ENCODE assay signal across 10 mouse cellular contexts in genomic region chr5:64958991-64959842, GRCm38 (mm10). TPM values are rescaled to one million over a fixed set of nuclear protein-coding genes. Genes with fewer than 3 reads are reported as not detected.
DNase-seq lines count a peak whose midpoint lies in the region; ATAC-seq and TF ChIP-seq lines count a peak whose summit lies in the region.
"Had no signal": no experiment of that assay in that cellular context is flagged by ENCODE, and none has a peak within 500 bp of the region (broad histone marks: within the 10 kb centered on the region; RNA-seq: fewer than 3 reads in every experiment).

No protein-coding gene starts in this region.

- H3K9ac ChIP-seq in MEL (ENCODE audit: control insufficient read depth, low read depth, low read length, poor library complexity, severe bottlenecking), result peak overlapping the region; percentile 47
- no peak overlapping the region for H3K9ac ChIP-seq in kidney, postnatal 0 days (ENCODE audit: low read depth, low read length)
- H3K9ac ChIP-seq in hindbrain, embryonic 12.5 days, result no peak overlapping the region
- H3K9ac ChIP-seq: lung, embryonic 15.5 days had no signal

- WGBS in heart, embryonic 10.5 days, result 76% methylated on average over 22 of the region's 22 CpGs
- 62% methylated on average over 22 of the region's 22 CpGs for WGBS in kidney, postnatal 0 days
- WGBS in hindbrain, embryonic 12.5 days, result 85% methylated on average over 22 of the region's 22 CpGs

- 0 out of 2 replicates have a peak, but pooled peaks have one; percentile 40 for ATAC-seq in kidney, postnatal 0 days (replicated peaks; ENCODE audit: low FRiP score, low read depth)
- ATAC-seq in monocyte, adult 5-6 weeks (replicated peaks; ENCODE audit: insufficient number of reproducible peaks, low FRiP score, low TSS enrichment, poor library complexity, severe bottlenecking), result peak; percentile 25
- no peak for ATAC-seq in hindbrain, embryonic 12.5 days (ENCODE audit: low FRiP score)

- no peaks in the 10 kb centered on the region for H3K79me2 ChIP-seq in MEL (ENCODE audit: control insufficient read depth, insufficient read depth, low read length, poor library complexity)

- H3K27me3 ChIP-seq in heart, embryonic 10.5 days (ENCODE audit: insufficient read depth, poor library complexity, severe bottlenecking), result no peaks in the 10 kb centered on the region
- peaks cover 0 to 6% of the 10 kb centered on the region in 2 experiments for H3K27me3 ChIP-seq in MEL (ENCODE audit: control insufficient read depth in 1 of 2, insufficient read depth in 2 of 2, low read length in 2 of 2)
- no peaks in the 10 kb centered on the region for H3K27me3 ChIP-seq in kidney, postnatal 0 days (ENCODE audit: insufficient read depth, low read length)
- H3K27me3 ChIP-seq in hindbrain, embryonic 12.5 days, result no peaks in the 10 kb centered on the region
- H3K27me3 ChIP-seq: lung, embryonic 15.5 days had no signal

- no peak overlapping the region for H3K27ac ChIP-seq in heart, embryonic 10.5 days
- no peak overlapping the region for H3K27ac ChIP-seq in MEL (ENCODE audit: control insufficient read depth, low read depth, low read length)
- peak overlapping the region; percentile 37; the same call in 1 of the 2 replicates for H3K27ac ChIP-seq in kidney, postnatal 0 days
- no peak overlapping the region for H3K27ac ChIP-seq in hindbrain, embryonic 12.5 days
- H3K27ac ChIP-seq: lung, embryonic 15.5 days had no signal

- H3K9me3 ChIP-seq in heart, embryonic 10.5 days, result no peaks in the 10 kb centered on the region
- H3K9me3 ChIP-seq in MEL (replicated peaks; ENCODE audit: insufficient read depth, low read length), result no peaks in the 10 kb centered on the region
- no peaks in the 10 kb centered on the region for H3K9me3 ChIP-seq in kidney, postnatal 0 days (replicated peaks; ENCODE audit: low read length)
- H3K9me3 ChIP-seq in hindbrain, embryonic 12.5 days (replicated peaks), result no peaks in the 10 kb centered on the region
- H3K9me3 ChIP-seq: lung, embryonic 15.5 days had no signal

- H3K4me1 ChIP-seq in heart, embryonic 10.5 days, result no peaks in the 10 kb centered on the region
- peaks cover 0 to 6% of the 10 kb centered on the region in 2 experiments; a peak in 1 of 4 replicates for H3K4me1 ChIP-seq in MEL (ENCODE audit: control insufficient read depth in 1 of 2, insufficient read depth in 2 of 2, low read length in 2 of 2)
- H3K4me1 ChIP-seq in kidney, postnatal 0 days (replicated peaks; ENCODE audit: insufficient read depth, low read length), result no peaks in the 10 kb centered on the region
- no peaks in the 10 kb centered on the region for H3K4me1 ChIP-seq in hindbrain, embryonic 12.5 days
- H3K4me1 ChIP-seq: lung, embryonic 15.5 days had no signal

- no peak overlapping the region for H3K4me3 ChIP-seq in heart, embryonic 10.5 days
- H3K4me3 ChIP-seq in MEL (ENCODE audit: control insufficient read depth in 1 of 2, insufficient read depth in 1 of 2, low read depth in 2 of 2, low read length in 2 of 2), result peak overlapping the region; percentile 56 to 73
- H3K4me3 ChIP-seq in kidney, postnatal 0 days (replicated peaks; ENCODE audit: low read depth, low read length), result 0 out of 2 replicates have a peak overlapping the region, but pooled peaks have one; percentile 5
- H3K4me3 ChIP-seq in hindbrain, embryonic 12.5 days, result no peak overlapping the region
- H3K4me3 ChIP-seq: lung, embryonic 15.5 days had no signal

- no peak for TF ChIP-seq RAD21 in MEL (IDR thresholded peaks at IDR 0.05; ENCODE audit: low read depth, low read length)

- H3K4me2 ChIP-seq in kidney, postnatal 0 days (ENCODE audit: low read length), result peak overlapping the region; percentile 38
- no peak overlapping the region for H3K4me2 ChIP-seq in hindbrain, embryonic 12.5 days (replicated peaks)
- H3K4me2 ChIP-seq: lung, embryonic 15.5 days had no signal

- DNase-seq in heart, adult 11 months, result peak; percentile 90
- DNase-seq in heart, embryonic 10.5 days (ENCODE audit: low spot score), result no peak
- peak; percentile 50 for DNase-seq in MEL (ENCODE audit: low read depth, low spot score)
- DNase-seq in kidney, postnatal 0 days (ENCODE audit: low spot score), result peak; percentile 74
- no peak for DNase-seq in left cerebral cortex, adult 9 months (ENCODE audit: low spot score in 2 of 2)
- DNase-seq in frontal cortex, postnatal 10 days (ENCODE audit: low spot score in 2 of 2), result no peak

- no peak for TF ChIP-seq CTCF in MEL (IDR thresholded peaks at IDR 0.05 in 2 of 3, conservative IDR thresholded peaks at IDR 0.05 in 1 of 3; ENCODE audit: control insufficient read depth in 1 of 3, insufficient read depth in 1 of 3, low read depth in 2 of 3, low read length in 3 of 3, poor library complexity in 1 of 3, severe bottlenecking in 1 of 3)
- TF ChIP-seq CTCF in kidney, postnatal 0 days (IDR thresholded peaks at IDR 0.05; ENCODE audit: low read depth), result no peak

- TF ChIP-seq EP300 in MEL (IDR thresholded peaks at IDR 0.05; ENCODE audit: low read depth in 1 of 2, low read length in 2 of 2), result no peak

- TF ChIP-seq POLR2A in MEL (IDR thresholded peaks at IDR 0.05; ENCODE audit: control insufficient read depth in 1 of 2, insufficient read depth in 1 of 2, low read depth in 1 of 2, low read length in 2 of 2, poor library complexity in 1 of 2), result no peak

- H3K36me3 ChIP-seq in heart, embryonic 10.5 days, result no peaks in the 10 kb centered on the region
- H3K36me3 ChIP-seq in MEL (ENCODE audit: control insufficient read depth in 1 of 2, insufficient read depth in 2 of 2, low read length in 2 of 2), result peaks cover 0 to 3% of the 10 kb centered on the region in 2 experiments; a peak in 1 of 4 replicates
- no peaks in the 10 kb centered on the region for H3K36me3 ChIP-seq in kidney, postnatal 0 days (ENCODE audit: insufficient read depth, low read length)
- H3K36me3 ChIP-seq in hindbrain, embryonic 12.5 days, result no peaks in the 10 kb centered on the region
- H3K36me3 ChIP-seq: lung, embryonic 15.5 days had no signal

TF ChIP-seq in MEL, 35 proteins besides CTCF, POLR2A, EP300 and RAD21:
- TF ChIP-seq GATA1 (IDR thresholded peaks at IDR 0.05; ENCODE audit: low read depth, low read length), result no peak
- TF ChIP-seq HCFC1 (IDR thresholded peaks at IDR 0.05; ENCODE audit: low read depth, low read length), result no peak
- TF ChIP-seq USF1 (IDR thresholded peaks at IDR 0.05; ENCODE audit: low read depth, low read length), result peak; percentile 88
- TF ChIP-seq ZKSCAN1 (IDR thresholded peaks at IDR 0.05; ENCODE audit: low read depth, low read length), result no peak
- TF ChIP-seq SMC3 (IDR thresholded peaks at IDR 0.05; ENCODE audit: low read depth, low read length), result no peak
- no peak for TF ChIP-seq TCF12 (IDR thresholded peaks at IDR 0.05; ENCODE audit: low read depth, low read length)
- no peak for TF ChIP-seq POLR2AphosphoS2 (IDR thresholded peaks at IDR 0.05; ENCODE audit: low read length)
- TF ChIP-seq USF2 (IDR thresholded peaks at IDR 0.05; ENCODE audit: borderline replicate concordance in 1 of 2, insufficient read depth in 1 of 2, low read depth in 1 of 2, low read length in 2 of 2), result peak in 1 of 2 experiments; percentile 58; a peak in 1 of 4 replicates
- TF ChIP-seq TAL1 (IDR thresholded peaks at IDR 0.05; ENCODE audit: low read length), result no peak
- TF ChIP-seq ETS1 (IDR thresholded peaks at IDR 0.05; ENCODE audit: low read depth, low read length), result peak; percentile 32
- no peak for TF ChIP-seq CHD2 (IDR thresholded peaks at IDR 0.05; ENCODE audit: low read length)
- TF ChIP-seq POLR2AphosphoS5 (IDR thresholded peaks at IDR 0.05; ENCODE audit: borderline replicate concordance, low read depth, low read length), result no peak
- peak; percentile 70; the same call in 1 of the 2 replicates for TF ChIP-seq MAX (IDR thresholded peaks at IDR 0.05; ENCODE audit: low read length)
- TF ChIP-seq SIN3A (IDR thresholded peaks at IDR 0.05; ENCODE audit: low read length), result no peak
- no peak for TF ChIP-seq E2F4 (IDR thresholded peaks at IDR 0.05; ENCODE audit: borderline replicate concordance, low read depth, low read length)
- no peak for TF ChIP-seq ZMIZ1 (IDR thresholded peaks at IDR 0.05; ENCODE audit: low read depth, low read length)
- TF ChIP-seq MYC (IDR thresholded peaks at IDR 0.05; ENCODE audit: low read depth, low read length), result 0 out of 2 replicates have a peak, but pooled peaks have one; percentile 9

RNA-seq across cellular contexts. Expression of gene Tlr6, which starts 0.7 kb away (rescaled TPM):
- 0.29 and 0.34 TPM in 2 replicates for polyA plus RNA-seq in heart, embryonic 10.5 days (2016; fragmentation: Nextera tagmentation; extraction: Ambion mirVana)
- 0.13 and 0.19 TPM in 2 replicates for total RNA-seq in MEL (2012; rRNA removed)
- under 1 TPM in 1 of 2 experiments, not detected in 1; 0.36 TPM for polyA plus RNA-seq in MEL (2012; ENCODE audit: insufficient read depth in 1 of 2, insufficient read length in 2 of 2, low read depth in 1 of 2, low replicate concordance in 2 of 2, missing spikeins in 1 of 2)
- polyA plus RNA-seq in kidney, postnatal 0 days (2015; fragmentation: Nextera tagmentation; extraction: Ambion mirVana), result 0.32 and 0.42 TPM in 2 replicates
- total RNA-seq in monocyte, adult 5-6 weeks (2017), result 11.5 to 12.7 TPM (median 12.2 TPM) in 3 replicates
- 0.96 and 1.1 TPM in 2 replicates for polyA plus RNA-seq in hindbrain, embryonic 12.5 days (2016; fragmentation: Nextera tagmentation; extraction: Ambion mirVana)

RNA-seq across cellular contexts. Expression of gene Fam114a1, which starts 10.7 kb away (rescaled TPM):
- polyA plus RNA-seq in heart, embryonic 10.5 days (2016; fragmentation: Nextera tagmentation; extraction: Ambion mirVana), result 35.3 and 36.2 TPM in 2 replicates
- not detected in 2 replicates for total RNA-seq in MEL (2012; rRNA removed)
- polyA plus RNA-seq in MEL (2012; ENCODE audit: insufficient read depth in 1 of 2, insufficient read length in 2 of 2, low read depth in 1 of 2, low replicate concordance in 2 of 2, missing spikeins in 1 of 2), result under 1 TPM in 1 of 2 experiments, not detected in 1; 0.08 TPM
- polyA plus RNA-seq in kidney, postnatal 0 days (2015; fragmentation: Nextera tagmentation; extraction: Ambion mirVana), result 28.9 and 32.6 TPM in 2 replicates
- 8.9 to 15.6 TPM (median 10.1 TPM) in 3 replicates for total RNA-seq in monocyte, adult 5-6 weeks (2017)
- 27.9 and 31.9 TPM in 2 replicates for polyA plus RNA-seq in hindbrain, embryonic 12.5 days (2016; fragmentation: Nextera tagmentation; extraction: Ambion mirVana)

RNA-seq across cellular contexts. Expression of gene Tlr1, which starts 25.9 kb away (rescaled TPM):
- polyA plus RNA-seq in heart, embryonic 10.5 days (2016; fragmentation: Nextera tagmentation; extraction: Ambion mirVana), result 0.10 and 0.11 TPM in 2 replicates
- total RNA-seq in MEL (2012; rRNA removed), result not detected in 2 replicates
- polyA plus RNA-seq in MEL (2012; ENCODE audit: insufficient read depth in 1 of 2, insufficient read length in 2 of 2, low read depth in 1 of 2, low replicate concordance in 2 of 2, missing spikeins in 1 of 2), result not detected
- polyA plus RNA-seq in kidney, postnatal 0 days (2015; fragmentation: Nextera tagmentation; extraction: Ambion mirVana), result 0.73 and 0.87 TPM in 2 replicates
- 13.4 to 22.7 TPM (median 18.5 TPM) in 3 replicates for total RNA-seq in monocyte, adult 5-6 weeks (2017)
- 0.53 and 0.62 TPM in 2 replicates for polyA plus RNA-seq in hindbrain, embryonic 12.5 days (2016; fragmentation: Nextera tagmentation; extraction: Ambion mirVana)
- total RNA-seq: gastrocnemius, adult 8-10 months had no signal

Comparison
In these comparisons a context has a peak if more than half of its experiments do, and no peak if none do; other contexts are left out.
1. DNase-seq: peak in heart, adult 11 months (single experiment), MEL (single experiment) and kidney, postnatal 0 days (single experiment); none in heart, embryonic 10.5 days (single experiment), left cerebral cortex, adult 9 months (0 of 2) and frontal cortex, postnatal 10 days (0 of 2).
2. H3K4me3 ChIP-seq: peak in MEL (2 of 2) and kidney, postnatal 0 days (single experiment); none in heart, embryonic 10.5 days (single experiment) and hindbrain, embryonic 12.5 days (single experiment).
3. RNA of gene Fam114a1, which starts 10.7 kb away (polyA plus RNA-seq): 35.3 to 36.2 TPM in heart, embryonic 10.5 days, 28.9 to 32.6 TPM in kidney, postnatal 0 days and 27.9 to 31.9 TPM in hindbrain, embryonic 12.5 days; 0.08 TPM in MEL; every median in the first group is over 10 times any median in the second.